Mouse (Mus musculus): Measurements from ENCODE around the gene Tbcc. TPM values are rescaled to one million over a fixed set of nuclear protein-coding genes. Genes with fewer than 3 reads are reported as not detected.

Gene Tbcc
- polyA plus RNA-seq, 1 experiment from 2014 or later = 40.2 TPM

DNA sequence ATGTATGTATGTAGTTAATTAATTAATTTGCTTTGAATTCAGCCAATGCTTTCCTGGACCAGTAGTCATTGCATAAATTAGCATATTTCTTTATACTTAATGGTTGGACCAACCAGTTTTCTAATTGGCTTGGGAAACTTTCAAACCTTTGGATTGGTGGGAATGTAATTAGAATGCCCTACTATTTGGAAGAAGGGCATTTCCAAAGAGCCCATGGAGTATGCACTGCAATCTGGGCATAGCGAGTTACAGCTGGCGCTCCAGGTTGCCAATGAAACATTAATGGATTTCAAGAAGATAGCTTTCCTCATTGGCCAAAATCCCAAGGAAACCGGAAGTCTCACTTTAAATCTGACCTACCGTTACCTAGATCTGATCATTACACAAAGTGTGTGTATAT lies 30.4 kb upstream of the Tbcc start:
- no peak overlapping the region for H3K27ac ChIP-seq (ENCODE audit: low read depth, low read length)
- H3K9me3 ChIP-seq (ENCODE audit: control insufficient read depth) = no peaks in the 10 kb centered on the region
- no peak overlapping the region for H3K9ac ChIP-seq (ENCODE audit: low read depth, low read length)
- H3K4me2 ChIP-seq (replicated peaks; ENCODE audit: low read depth) = no peak overlapping the region
- H3K27me3 ChIP-seq (replicated peaks; ENCODE audit: control insufficient read depth, insufficient read depth, low read length) = no peaks in the 10 kb centered on the region
- no peak for TF ChIP-seq CTCF (IDR thresholded peaks at IDR 0.05; ENCODE audit: low read depth)
- H3K4me3 ChIP-seq (ENCODE audit: low read depth, low read length) = no peak overlapping the region
- no peak for ATAC-seq
- no peaks in the 10 kb centered on the region for H3K4me1 ChIP-seq (replicated peaks; ENCODE audit: control insufficient read depth, insufficient read depth, low read length)
- H3K36me3 ChIP-seq (ENCODE audit: control insufficient read depth, insufficient read depth) = no peaks in the 10 kb centered on the region
- WGBS = 93% methylated on average over 4 of the region's 4 CpGs

DNA sequence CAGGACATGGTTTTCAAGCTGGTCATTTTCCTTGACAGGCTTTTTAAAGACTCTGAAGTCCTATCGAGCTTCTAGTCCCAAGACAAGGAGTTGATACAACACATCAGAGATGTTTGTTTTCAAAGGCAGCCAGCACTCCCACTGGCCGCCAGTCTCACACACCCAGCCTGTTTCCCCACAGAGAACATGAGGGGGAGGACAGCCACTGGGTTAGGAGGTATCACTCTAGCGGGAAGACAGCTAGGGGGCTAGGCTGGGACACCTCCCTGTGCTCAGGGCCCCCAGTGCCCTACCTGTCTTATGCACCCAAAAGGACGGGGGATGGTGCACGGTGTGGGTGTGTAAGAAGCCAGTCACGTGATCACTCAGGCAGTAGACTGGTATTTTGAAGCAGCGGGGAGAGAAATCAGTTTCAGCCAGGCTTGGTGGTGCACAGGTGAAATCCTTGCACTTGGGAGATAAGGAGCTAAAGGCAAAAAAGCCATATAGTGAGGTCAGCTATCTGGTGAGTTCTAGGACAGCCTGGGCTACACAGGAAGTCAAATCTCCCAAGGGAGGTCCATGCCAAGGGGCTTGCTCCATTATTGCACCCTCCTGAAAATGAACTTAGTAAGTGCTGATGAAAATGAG lies 25.8 kb upstream of the Tbcc start:
- H3K4me1 ChIP-seq (replicated peaks; ENCODE audit: control insufficient read depth, insufficient read depth, low read length) = no peaks in the 10 kb centered on the region
- no peak overlapping the region for H3K4me3 ChIP-seq (ENCODE audit: low read depth, low read length)
- no peak overlapping the region for H3K4me2 ChIP-seq (replicated peaks; ENCODE audit: low read depth)
- H3K9ac ChIP-seq (ENCODE audit: low read depth, low read length) = no peak overlapping the region
- no peak overlapping the region for H3K27ac ChIP-seq (ENCODE audit: low read depth, low read length)
- H3K27me3 ChIP-seq (replicated peaks; ENCODE audit: control insufficient read depth, insufficient read depth, low read length) = no peaks in the 10 kb centered on the region
- 77% methylated on average over 7 of the region's 7 CpGs for WGBS
- H3K9me3 ChIP-seq (ENCODE audit: control insufficient read depth) = no peaks in the 10 kb centered on the region
- no peaks in the 10 kb centered on the region for H3K36me3 ChIP-seq (ENCODE audit: control insufficient read depth, insufficient read depth)
- no peak for ATAC-seq
- TF ChIP-seq CTCF (IDR thresholded peaks at IDR 0.05; ENCODE audit: low read depth) = no peak

DNA sequence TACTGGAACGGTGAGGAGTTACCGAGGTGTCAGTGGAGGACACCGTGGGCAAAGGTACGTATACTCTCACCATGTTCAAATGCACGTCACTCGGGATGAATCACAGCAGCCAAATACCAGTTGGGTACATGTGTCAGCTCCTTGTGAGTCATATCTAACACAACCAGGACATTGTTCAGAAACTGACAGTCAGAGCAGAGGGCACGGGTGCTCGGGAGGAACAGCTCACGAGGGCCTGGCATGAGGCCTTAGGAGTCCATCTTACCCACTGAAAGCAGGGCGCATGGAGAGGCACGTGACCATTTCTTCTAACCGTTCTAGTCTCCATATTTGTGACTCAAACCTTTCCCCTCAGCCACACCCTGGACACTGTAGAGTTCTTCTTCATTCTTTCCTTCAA lies 23.6 kb upstream of the Tbcc start:
- no peak overlapping the region for H3K4me3 ChIP-seq (ENCODE audit: low read depth, low read length)
- H3K27ac ChIP-seq (ENCODE audit: low read depth, low read length) = no peak overlapping the region
- no peak overlapping the region for H3K4me2 ChIP-seq (replicated peaks; ENCODE audit: low read depth)
- H3K4me1 ChIP-seq (replicated peaks; ENCODE audit: control insufficient read depth, insufficient read depth, low read length) = no peaks in the 10 kb centered on the region
- no peaks in the 10 kb centered on the region for H3K36me3 ChIP-seq (ENCODE audit: control insufficient read depth, insufficient read depth)
- no peak overlapping the region for H3K9ac ChIP-seq (ENCODE audit: low read depth, low read length)
- no peak for ATAC-seq
- WGBS = 82% methylated on average over 12 of the region's 12 CpGs
- H3K9me3 ChIP-seq (ENCODE audit: control insufficient read depth) = no peaks in the 10 kb centered on the region
- no peaks in the 10 kb centered on the region for H3K27me3 ChIP-seq (replicated peaks; ENCODE audit: control insufficient read depth, insufficient read depth, low read length)
- TF ChIP-seq CTCF (IDR thresholded peaks at IDR 0.05; ENCODE audit: low read depth) = no peak

DNA sequence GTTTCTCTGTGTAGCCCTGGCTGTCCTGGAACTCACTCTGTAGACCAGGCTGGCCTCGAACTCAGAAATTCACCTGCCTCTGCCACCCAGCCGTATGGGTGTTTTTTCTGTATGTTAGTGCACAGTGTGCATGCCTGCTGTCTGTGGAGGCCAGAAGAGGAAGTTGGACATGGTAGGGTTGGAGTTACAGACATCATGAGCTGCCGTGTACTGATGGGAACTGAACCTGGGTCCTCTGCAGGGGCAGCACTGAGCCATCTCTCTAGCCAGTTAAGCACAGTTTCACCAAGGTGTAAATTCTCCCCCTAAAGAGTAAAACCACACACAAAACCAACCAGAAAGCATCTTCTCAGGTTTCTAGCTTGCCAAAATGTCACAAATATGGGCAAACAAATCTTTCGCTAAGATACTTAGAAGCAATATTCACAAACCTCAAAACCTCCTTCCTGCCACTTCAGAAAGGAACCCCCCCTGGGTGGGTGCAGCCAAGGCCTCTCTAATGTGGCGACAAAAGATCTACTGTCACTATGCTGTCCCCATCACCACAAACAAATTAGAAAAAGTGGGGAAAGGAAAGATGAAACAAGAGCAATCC lies 20.2 kb upstream of the Tbcc start:
- Histone ChIP-seq H3K4me3 (ENCODE audit: low read depth, low read length) (no peak overlapping the region), H3K9me3 (ENCODE audit: control insufficient read depth) (no peaks in the 10 kb centered on the region), H3K36me3 (ENCODE audit: control insufficient read depth, insufficient read depth) (no peaks in the 10 kb centered on the region; the same call in 1 of the 2 replicates), H3K27me3 (replicated peaks; ENCODE audit: control insufficient read depth, insufficient read depth, low read length) (no peaks in the 10 kb centered on the region), H3K4me2 (replicated peaks; ENCODE audit: low read depth) (no peak overlapping the region), H3K27ac (ENCODE audit: low read depth, low read length) (no peak overlapping the region), H3K4me1 (replicated peaks; ENCODE audit: control insufficient read depth, insufficient read depth, low read length) (0 out of 2 replicates have a peak, but pooled peaks cover 5% of the 10 kb centered on the region), H3K9ac (ENCODE audit: low read depth, low read length) (no peak overlapping the region)
- 91% methylated on average over 5 of the region's 5 CpGs for WGBS
- no peak for ATAC-seq
- 0 out of 2 replicates have a peak, but pooled peaks have one; percentile 6 for TF ChIP-seq CTCF (IDR thresholded peaks at IDR 0.05; ENCODE audit: low read depth)

DNA sequence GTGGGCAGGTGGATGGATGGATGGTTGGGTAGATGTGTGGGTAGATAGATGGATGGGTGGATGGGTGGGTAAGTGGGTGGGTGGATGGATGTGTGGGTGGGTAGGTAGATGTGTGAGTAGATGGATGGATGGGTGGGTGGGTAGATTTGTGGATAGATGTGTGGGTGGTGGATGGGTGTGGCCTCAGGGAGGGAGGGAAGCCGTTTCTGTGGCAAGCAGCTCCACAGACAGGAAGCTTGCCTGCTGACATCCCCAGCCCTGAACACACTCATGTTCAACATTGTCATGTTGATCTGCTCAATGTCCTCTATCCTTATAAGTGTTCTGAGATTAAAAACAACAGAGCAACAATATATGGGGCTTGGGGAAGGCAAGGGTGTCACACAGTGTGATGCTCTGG lies 19.6 kb upstream of the Tbcc start:
- Histone ChIP-seq H3K27me3 (replicated peaks; ENCODE audit: control insufficient read depth, insufficient read depth, low read length) (no peaks in the 10 kb centered on the region), H3K36me3 (ENCODE audit: control insufficient read depth, insufficient read depth) (no peaks in the 10 kb centered on the region; the same call in 1 of the 2 replicates), H3K9ac (ENCODE audit: low read depth, low read length) (no peak overlapping the region), H3K4me3 (ENCODE audit: low read depth, low read length) (no peak overlapping the region), H3K27ac (ENCODE audit: low read depth, low read length) (no peak overlapping the region), H3K4me1 (replicated peaks; ENCODE audit: control insufficient read depth, insufficient read depth, low read length) (0 out of 2 replicates have a peak, but pooled peaks cover 5% of the 10 kb centered on the region), H3K9me3 (ENCODE audit: control insufficient read depth) (no peaks in the 10 kb centered on the region), H3K4me2 (replicated peaks; ENCODE audit: low read depth) (no peak overlapping the region)
- no peak for ATAC-seq
- 38% methylated on average over 1 of the region's 1 CpGs for WGBS
- TF ChIP-seq CTCF (IDR thresholded peaks at IDR 0.05; ENCODE audit: low read depth) = no peak

DNA sequence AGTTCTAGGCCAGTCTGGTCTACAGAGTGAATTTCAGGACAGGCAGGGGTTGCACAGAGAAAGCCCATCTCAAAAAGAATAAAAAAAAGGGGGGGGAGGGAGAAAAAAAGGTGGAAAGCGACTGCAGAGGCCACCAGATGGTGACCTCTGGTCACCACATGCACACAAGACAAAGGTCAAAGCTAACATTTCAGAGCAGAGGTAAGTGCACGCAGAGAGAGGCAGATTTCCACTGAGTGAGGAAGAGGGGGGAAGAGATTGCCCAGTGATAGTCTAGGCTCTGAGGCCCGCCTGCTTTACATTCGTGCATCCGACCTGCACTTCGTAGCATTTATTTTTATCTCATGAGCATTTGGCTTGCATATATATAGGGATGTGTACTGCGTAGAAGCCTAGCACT lies 17.7 kb upstream of the Tbcc start:
- 0 out of 2 replicates have a peak, but pooled peaks cover 5% of the 10 kb centered on the region for H3K4me1 ChIP-seq (replicated peaks; ENCODE audit: control insufficient read depth, insufficient read depth, low read length)
- H3K9ac ChIP-seq (ENCODE audit: low read depth, low read length) = no peak overlapping the region
- no peaks in the 10 kb centered on the region for H3K27me3 ChIP-seq (replicated peaks; ENCODE audit: control insufficient read depth, insufficient read depth, low read length)
- no peak for TF ChIP-seq CTCF (IDR thresholded peaks at IDR 0.05; ENCODE audit: low read depth)
- no peaks in the 10 kb centered on the region for H3K9me3 ChIP-seq (ENCODE audit: control insufficient read depth)
- H3K4me3 ChIP-seq (ENCODE audit: low read depth, low read length) = no peak overlapping the region
- no peak overlapping the region for H3K4me2 ChIP-seq (replicated peaks; ENCODE audit: low read depth)
- 67% methylated on average over 7 of the region's 7 CpGs for WGBS
- no peaks in the 10 kb centered on the region; the same call in 1 of the 2 replicates for H3K36me3 ChIP-seq (ENCODE audit: control insufficient read depth, insufficient read depth)
- H3K27ac ChIP-seq (ENCODE audit: low read depth, low read length) = no peak overlapping the region
- no peak for ATAC-seq

Measured in intestine, postnatal 0 days (tissue).